Mouse (Mus musculus): Measurements from ENCODE around the gene Pheta2.

GRCm38 (mm10) chr15:82345820-82346470 lies 7.2 kb downstream of the Pheta2 start:
- no peak for TF ChIP-seq ZNF384 (IDR thresholded peaks at IDR 0.05; ENCODE audit: low read depth, low read length)
- TF ChIP-seq CHD2 (IDR thresholded peaks at IDR 0.05; ENCODE audit: low read depth, low read length) = peak; percentile 96

Measured in ES-E14 (cell line).